Mouse (Mus musculus): ENCODE results near the gene Ttll11. TPM values are rescaled to one million over a fixed set of nuclear protein-coding genes. Genes with fewer than 3 reads are reported as not detected.

Gene Ttll11
- polyA plus RNA-seq, 1 experiment from 2014 or later, result 1.8 TPM

DNA sequence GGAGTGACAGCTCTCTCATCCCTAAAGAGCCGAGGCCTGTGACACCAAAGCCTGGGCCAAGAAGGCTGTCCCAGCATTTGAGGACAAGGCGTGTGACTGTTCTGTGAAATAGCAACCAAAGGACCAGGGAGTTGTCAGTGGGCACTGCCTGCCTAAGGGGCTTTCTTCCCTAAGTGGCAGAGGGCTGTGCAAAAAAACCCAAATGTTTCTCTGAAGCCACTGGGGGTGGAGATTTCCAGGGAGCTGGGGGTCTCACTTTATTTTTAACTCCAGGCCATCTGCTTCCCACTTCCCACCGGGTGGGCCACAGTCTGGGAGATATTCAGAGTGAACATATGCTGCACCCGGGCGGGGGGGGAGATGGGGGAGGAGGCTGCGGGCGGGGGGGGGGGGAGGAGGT, 233.1 kb downstream of the Ttll11 start:
- no peaks in the 10 kb centered on the region for H3K36me3 ChIP-seq (ENCODE audit: poor library complexity, severe bottlenecking)
- WGBS, result 46% methylated on average over 4 of the region's 7 CpGs
- H3K27me3 ChIP-seq, result no peaks in the 10 kb centered on the region
- peak; percentile 70; the same call in 1 of the 2 replicates for ATAC-seq
- no peak overlapping the region for H3K4me3 ChIP-seq
- H3K9ac ChIP-seq, result no peak overlapping the region
- H3K27ac ChIP-seq, result peak overlapping the region; percentile 64
- peaks cover 60% of the 10 kb centered on the region for H3K4me1 ChIP-seq
- H3K9me3 ChIP-seq (replicated peaks), result no peaks in the 10 kb centered on the region
- H3K4me2 ChIP-seq, result no peak overlapping the region

- ATAC-seq, result no peak
- no peak overlapping the region for H3K4me3 ChIP-seq
- H3K9ac ChIP-seq, result no peak overlapping the region
- H3K27me3 ChIP-seq, result no peaks in the 10 kb centered on the region
- H3K36me3 ChIP-seq (ENCODE audit: poor library complexity, severe bottlenecking), result no peaks in the 10 kb centered on the region
- no peak overlapping the region for H3K4me2 ChIP-seq
- peaks cover 62% of the 10 kb centered on the region for H3K4me1 ChIP-seq
- 88% methylated on average over 10 of the region's 10 CpGs for WGBS
- peak overlapping the region; percentile 64 for H3K27ac ChIP-seq
- H3K9me3 ChIP-seq (replicated peaks), result no peaks in the 10 kb centered on the region
Observed at GRCm38 (mm10) chr2:35745876-35746275, 233.8 kb downstream of the Ttll11 start.

DNA sequence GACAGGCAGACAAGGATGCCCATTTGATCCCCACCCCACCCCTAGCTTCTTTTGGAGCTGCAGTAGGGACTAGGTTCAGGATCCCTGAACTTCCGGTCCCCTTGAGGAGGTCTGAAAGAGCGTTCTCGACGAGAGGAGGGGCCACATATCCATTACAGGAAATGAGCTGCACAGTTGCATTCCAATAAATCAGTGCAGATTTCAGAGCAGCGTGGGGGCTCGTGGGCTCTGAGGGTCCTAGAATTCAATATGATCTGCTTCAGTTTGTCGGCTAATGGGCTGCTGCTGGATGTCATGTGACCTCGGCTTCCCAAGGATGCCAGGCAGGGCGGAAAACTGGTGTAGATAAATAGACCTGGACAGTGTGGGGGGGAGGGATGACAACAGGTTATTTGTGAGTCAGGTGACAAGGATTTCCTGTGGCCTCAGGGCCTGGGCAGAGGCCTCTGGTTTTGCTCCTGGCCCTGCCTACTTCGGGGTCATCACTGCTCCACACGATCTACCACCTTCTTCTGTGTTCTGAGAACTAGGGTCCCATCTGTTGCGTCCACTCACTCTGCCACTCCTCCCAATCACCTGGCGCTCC, 240.0 kb downstream of the Ttll11 start:
- Histone ChIP-seq H3K4me3 (no peak overlapping the region), H3K9ac (no peak overlapping the region), H3K27ac (no peak overlapping the region), H3K36me3 (ENCODE audit: poor library complexity, severe bottlenecking) (no peaks in the 10 kb centered on the region), H3K4me2 (no peak overlapping the region), H3K4me1 (peaks cover 17% of the 10 kb centered on the region; the same call in 1 of the 2 replicates), H3K27me3 (no peaks in the 10 kb centered on the region), H3K9me3 (replicated peaks) (peaks cover 5% of the 10 kb centered on the region)
- no peak for ATAC-seq
- 79% methylated on average over 13 of the region's 13 CpGs for WGBS

- 90% methylated on average over 7 of the region's 7 CpGs for WGBS
- Histone ChIP-seq H3K27me3 (no peaks in the 10 kb centered on the region), H3K27ac (no peak overlapping the region), H3K4me3 (no peak overlapping the region), H3K36me3 (ENCODE audit: poor library complexity, severe bottlenecking) (no peaks in the 10 kb centered on the region), H3K4me1 (peaks cover 16% of the 10 kb centered on the region; the same call in 1 of the 2 replicates), H3K9ac (no peak overlapping the region), H3K4me2 (no peak overlapping the region), H3K9me3 (replicated peaks) (peaks cover 6% of the 10 kb centered on the region)
- no peak for ATAC-seq
Observed at GRCm38 (mm10) chr2:35737467-35738027, 242.2 kb downstream of the Ttll11 start.

DNA sequence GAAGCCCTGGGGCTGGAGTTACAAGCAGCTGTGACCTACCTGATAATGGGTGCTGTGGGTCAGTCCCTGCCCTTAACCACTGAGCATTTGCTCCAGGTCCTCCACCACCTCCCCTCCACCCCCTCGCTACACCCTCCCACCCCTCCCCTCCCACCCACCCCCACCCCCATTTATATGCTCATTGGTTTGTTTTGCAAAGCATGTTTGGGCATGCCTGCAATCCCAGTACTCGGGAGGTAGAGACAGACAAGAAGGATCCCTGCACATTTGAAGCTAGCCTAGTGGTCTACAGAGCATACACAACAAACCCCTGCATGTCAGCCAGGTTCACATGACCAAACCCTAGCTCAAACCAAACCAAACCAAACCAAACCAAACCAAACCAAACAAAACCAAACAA, 243.7 kb downstream of the Ttll11 start:
- ATAC-seq, result no peak
- Histone ChIP-seq H3K36me3 (ENCODE audit: poor library complexity, severe bottlenecking) (peaks cover 4% of the 10 kb centered on the region), H3K27me3 (no peaks in the 10 kb centered on the region), H3K27ac (no peak overlapping the region), H3K4me1 (peaks cover 11% of the 10 kb centered on the region), H3K4me2 (no peak overlapping the region), H3K4me3 (no peak overlapping the region), H3K9me3 (replicated peaks) (peaks cover 6% of the 10 kb centered on the region), H3K9ac (no peak overlapping the region)
- WGBS, result 80% methylated on average over 2 of the region's 2 CpGs

- no peak overlapping the region for H3K27ac ChIP-seq
- H3K4me1 ChIP-seq, result peaks cover 14% of the 10 kb centered on the region
- H3K27me3 ChIP-seq, result no peaks in the 10 kb centered on the region
- 98% methylated on average over 2 of the region's 2 CpGs for WGBS
- H3K4me3 ChIP-seq, result no peak overlapping the region
- H3K9me3 ChIP-seq (replicated peaks), result peaks cover 6% of the 10 kb centered on the region
- no peak for ATAC-seq
- H3K9ac ChIP-seq, result no peak overlapping the region
- peaks cover 9% of the 10 kb centered on the region for H3K36me3 ChIP-seq (ENCODE audit: poor library complexity, severe bottlenecking)
- H3K4me2 ChIP-seq, result no peak overlapping the region
Observed at GRCm38 (mm10) chr2:35735001-35735400, 244.7 kb downstream of the Ttll11 start.

GRCm38 (mm10) chr2:35731671-35732449, 247.9 kb downstream of the Ttll11 start:
- Histone ChIP-seq H3K4me2 (no peak overlapping the region), H3K9me3 (replicated peaks) (peaks cover 6% of the 10 kb centered on the region), H3K27me3 (no peaks in the 10 kb centered on the region), H3K9ac (no peak overlapping the region), H3K4me1 (peaks cover 33% of the 10 kb centered on the region), H3K4me3 (no peak overlapping the region), H3K36me3 (ENCODE audit: poor library complexity, severe bottlenecking) (peaks cover 40% of the 10 kb centered on the region), H3K27ac (peak overlapping the region; percentile 64)
- ATAC-seq, result peak; percentile 34; the same call in 1 of the 2 replicates
- 69% methylated on average over 18 of the region's 18 CpGs for WGBS

GRCm38 (mm10) chr2:35729077-35730065, 250.3 kb downstream of the Ttll11 start:
- peak overlapping the region; percentile 61 for H3K27ac ChIP-seq
- ATAC-seq, result peak; percentile 46
- WGBS, result 44% methylated on average over 16 of the region's 16 CpGs
- no peaks in the 10 kb centered on the region for H3K9me3 ChIP-seq (replicated peaks)
- H3K27me3 ChIP-seq, result no peaks in the 10 kb centered on the region
- peak overlapping the region; percentile 40; the same call in 1 of the 2 replicates for H3K9ac ChIP-seq
- H3K36me3 ChIP-seq (ENCODE audit: poor library complexity, severe bottlenecking), result peaks cover 62% of the 10 kb centered on the region
- H3K4me2 ChIP-seq, result no peak overlapping the region
- H3K4me3 ChIP-seq, result no peak overlapping the region
- H3K4me1 ChIP-seq, result peaks cover 33% of the 10 kb centered on the region

- ATAC-seq, result peak; percentile 36; the same call in 1 of the 2 replicates
- H3K4me1 ChIP-seq, result peaks cover 35% of the 10 kb centered on the region
- no peaks in the 10 kb centered on the region for H3K27me3 ChIP-seq
- peak overlapping the region; percentile 40; the same call in 1 of the 2 replicates for H3K9ac ChIP-seq
- peak overlapping the region; percentile 61 for H3K27ac ChIP-seq
- no peak overlapping the region for H3K4me2 ChIP-seq
- no peak overlapping the region for H3K4me3 ChIP-seq
- WGBS, result 46% methylated on average over 5 of the region's 5 CpGs
- no peaks in the 10 kb centered on the region for H3K9me3 ChIP-seq (replicated peaks)
- H3K36me3 ChIP-seq (ENCODE audit: poor library complexity, severe bottlenecking), result peaks cover 65% of the 10 kb centered on the region
Observed at GRCm38 (mm10) chr2:35728633-35729032, 251.1 kb downstream of the Ttll11 start.

- ATAC-seq, result no peak
- peaks cover 93% of the 10 kb centered on the region for H3K36me3 ChIP-seq (ENCODE audit: poor library complexity, severe bottlenecking)
- peak overlapping the region; percentile 35 for H3K27ac ChIP-seq
- H3K27me3 ChIP-seq, result no peaks in the 10 kb centered on the region
- no peak overlapping the region for H3K9ac ChIP-seq
- no peak overlapping the region for H3K4me3 ChIP-seq
- peaks cover 15% of the 10 kb centered on the region for H3K4me1 ChIP-seq
- no peak overlapping the region for H3K4me2 ChIP-seq
- WGBS, result 78% methylated on average over 7 of the region's 7 CpGs
- H3K9me3 ChIP-seq (replicated peaks), result no peaks in the 10 kb centered on the region
Observed at GRCm38 (mm10) chr2:35723691-35724090, 256.0 kb downstream of the Ttll11 start.

DNA sequence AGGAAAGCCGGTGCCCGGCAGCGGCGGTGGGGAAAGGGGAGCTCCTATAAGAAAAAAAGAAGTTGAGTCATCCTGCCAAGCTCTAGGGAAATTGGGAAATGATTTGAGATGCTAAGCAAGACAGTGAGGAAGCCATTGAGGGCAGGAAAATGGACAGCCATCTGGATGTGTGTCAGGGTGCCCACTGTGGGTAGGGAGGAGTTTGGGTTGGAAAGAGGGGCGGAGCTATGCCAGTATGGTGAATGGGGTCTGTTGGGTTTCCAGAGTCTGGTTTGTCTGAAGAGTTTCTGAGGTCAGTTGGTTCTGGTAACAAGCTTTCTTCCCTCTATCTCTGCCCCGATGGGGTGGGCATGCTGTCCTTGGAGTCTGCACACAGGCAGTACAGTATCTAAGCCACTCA, 256.4 kb downstream of the Ttll11 start:
- H3K4me3 ChIP-seq, result no peak overlapping the region
- no peaks in the 10 kb centered on the region for H3K9me3 ChIP-seq (replicated peaks)
- no peak overlapping the region for H3K9ac ChIP-seq
- H3K4me1 ChIP-seq, result peaks cover 11% of the 10 kb centered on the region
- no peaks in the 10 kb centered on the region for H3K27me3 ChIP-seq
- H3K36me3 ChIP-seq (ENCODE audit: poor library complexity, severe bottlenecking), result peaks cover 93% of the 10 kb centered on the region
- H3K27ac ChIP-seq, result 0 out of 2 replicates have a peak overlapping the region, but pooled peaks have one; percentile 35
- no peak for ATAC-seq
- 98% methylated on average over 6 of the region's 6 CpGs for WGBS
- H3K4me2 ChIP-seq, result no peak overlapping the region
